Mouse (Mus musculus) thymus, postnatal 36 days (tissue): ENCODE measurements at regions not wholly inside any gene's neighbourhood (a gene's known extent, or its start where the extent isn't known, plus 50 kb on each side); places are given as distances from the start of the nearest gene placed in this dataset.

ENCODE experiments used
- DNase-seq, 2 experiments: peaks; one replicate each; pipeline ENCODE4 v3.0.0; 2022; ENCODE audit warnings: mixed read lengths in 2 of 2

GRCm38 (mm10) chr4:47534959-47535358 lies 60.5 kb downstream of the Sec61b start:
- DNase-seq, result no peak

- DNase-seq, result no peak
These were observed 93.2 kb downstream of the Sec61b start for GRCm38 (mm10) chr4:47567694-47568093.

GRCm38 (mm10) chr4:47570846-47571245 lies 96.4 kb downstream of the Sec61b start:
- DNase-seq, result no peak

GRCm38 (mm10) chr4:47576011-47576410 lies 101.6 kb downstream of the Sec61b start:
- no peak for DNase-seq

GRCm38 (mm10) chr4:47577490-47577889 lies 103.0 kb downstream of the Sec61b start:
- no peak for DNase-seq

DNA sequence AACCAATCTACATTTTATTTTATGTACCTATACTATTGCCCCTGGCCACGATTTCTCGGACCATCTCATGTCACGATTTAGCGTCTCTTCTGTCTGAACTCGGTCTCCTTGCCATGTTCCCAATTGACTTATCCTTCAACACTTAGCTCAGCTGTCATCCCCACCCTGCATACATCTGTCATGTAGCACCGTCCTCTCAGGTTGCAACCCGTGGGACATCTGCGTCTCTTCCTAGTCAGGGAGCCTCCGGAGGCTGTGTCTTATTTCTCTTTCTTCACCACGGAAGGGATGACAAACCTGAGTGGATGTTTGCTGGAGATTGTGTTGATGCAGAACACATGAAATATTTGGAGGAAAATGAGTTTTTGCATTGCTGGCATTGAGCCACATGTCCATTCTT lies 104.2 kb downstream of the Sec61b start:
- no peak for DNase-seq

DNA sequence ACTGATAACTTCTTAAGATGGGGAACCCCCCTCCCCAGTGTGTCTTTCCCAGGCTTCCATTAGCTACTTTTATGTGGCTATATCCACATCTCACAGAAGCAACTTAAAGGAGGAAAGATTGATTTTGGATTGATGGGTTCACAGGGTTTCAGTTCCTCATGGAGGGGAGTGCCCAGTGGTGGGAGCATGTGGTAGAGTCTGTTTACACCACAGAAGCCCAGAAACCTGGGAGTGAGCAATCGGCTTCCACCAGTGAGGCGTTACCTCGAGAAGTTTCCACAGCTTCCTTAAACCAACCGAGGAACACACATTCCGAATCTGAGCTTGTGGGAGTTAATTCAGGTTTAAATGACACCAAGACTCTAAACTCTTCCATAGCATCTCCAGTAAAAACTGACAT lies 106.1 kb downstream of the Sec61b start:
- no peak for DNase-seq

- no peak for DNase-seq
These were observed 112.8 kb downstream of the Sec61b start for GRCm38 (mm10) chr4:47587256-47587655.

DNA sequence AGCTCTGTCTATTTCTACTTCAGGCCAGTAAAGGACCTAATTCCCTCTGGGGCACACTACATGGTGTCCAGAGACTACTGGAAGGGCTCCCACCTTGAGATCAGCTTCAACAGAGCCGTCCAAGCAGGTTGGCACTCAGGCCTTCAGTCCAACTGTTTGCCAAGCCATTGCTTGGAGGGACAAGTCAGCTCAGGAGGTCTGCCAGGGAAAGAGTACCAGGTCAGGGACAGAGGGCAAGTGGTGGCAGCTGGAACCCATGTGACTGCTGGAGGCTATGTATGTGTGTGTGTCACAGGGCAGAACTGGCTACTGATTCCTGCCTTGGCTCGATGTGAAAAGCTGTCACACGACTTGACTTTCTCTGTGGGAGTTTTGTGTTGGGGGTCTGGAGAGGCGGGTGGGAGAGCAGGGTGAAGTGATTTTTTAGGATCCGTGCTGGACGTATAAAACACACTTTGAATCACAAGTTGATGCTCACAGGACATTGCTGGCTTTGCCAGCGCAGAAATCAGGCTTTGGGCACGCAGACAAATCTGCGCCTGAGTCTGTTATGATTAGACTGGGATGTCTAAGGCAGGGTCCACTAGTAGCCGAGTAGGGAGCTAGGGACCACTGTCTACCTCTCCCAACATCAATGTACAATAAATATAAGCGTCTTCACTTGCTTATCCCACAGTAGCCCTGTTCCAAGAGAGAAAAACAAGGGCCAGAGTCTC lies 118.0 kb downstream of the Sec61b start:
- no peak for DNase-seq

- no peak for DNase-seq
These were observed 118.7 kb downstream of the Sec61b start for GRCm38 (mm10) chr4:47593155-47593554.

DNA sequence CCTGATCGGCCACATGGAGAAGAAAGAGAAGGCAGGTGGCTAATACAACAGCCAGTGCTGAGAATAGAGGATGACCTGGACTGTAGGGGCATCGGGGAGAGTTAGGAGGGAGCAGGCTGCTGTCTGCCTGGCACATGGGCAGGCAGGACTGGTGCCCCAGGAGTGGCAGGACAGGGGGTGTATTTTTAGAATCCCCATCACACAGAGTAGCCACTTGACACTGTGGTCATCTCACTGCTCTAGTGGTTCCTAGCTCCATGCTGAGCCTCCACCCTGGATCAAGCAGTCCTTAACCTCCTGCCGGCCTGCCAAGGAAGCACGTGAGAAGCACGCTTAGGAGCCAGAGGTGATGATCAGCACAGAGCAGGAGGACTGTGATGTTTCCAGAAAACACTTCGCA lies 119.7 kb downstream of the Sec61b start:
- no peak for DNase-seq

DNA sequence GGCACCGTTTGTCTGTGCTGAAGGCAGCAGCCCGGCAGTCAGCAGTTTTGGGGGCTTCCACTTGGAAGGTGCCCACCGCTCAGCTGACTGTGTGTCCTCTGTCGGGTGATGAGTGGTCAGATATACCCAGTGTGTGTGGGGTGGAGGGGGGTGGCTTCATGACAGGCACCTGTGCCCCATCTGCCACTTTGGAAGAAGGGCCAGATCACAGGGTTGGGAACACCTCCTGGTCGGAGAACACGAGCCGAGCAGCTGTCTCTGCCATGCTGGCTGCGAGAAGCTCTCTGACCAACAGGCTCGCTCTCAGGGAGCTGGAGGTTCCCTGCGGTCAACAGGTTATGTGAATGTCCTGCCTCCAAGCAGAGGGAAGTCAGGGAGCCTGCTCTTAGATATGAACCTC lies 121.4 kb downstream of the Sec61b start:
- no peak for DNase-seq

GRCm38 (mm10) chr4:47597586-47597985 lies 123.1 kb downstream of the Sec61b start:
- DNase-seq, result no peak

DNA sequence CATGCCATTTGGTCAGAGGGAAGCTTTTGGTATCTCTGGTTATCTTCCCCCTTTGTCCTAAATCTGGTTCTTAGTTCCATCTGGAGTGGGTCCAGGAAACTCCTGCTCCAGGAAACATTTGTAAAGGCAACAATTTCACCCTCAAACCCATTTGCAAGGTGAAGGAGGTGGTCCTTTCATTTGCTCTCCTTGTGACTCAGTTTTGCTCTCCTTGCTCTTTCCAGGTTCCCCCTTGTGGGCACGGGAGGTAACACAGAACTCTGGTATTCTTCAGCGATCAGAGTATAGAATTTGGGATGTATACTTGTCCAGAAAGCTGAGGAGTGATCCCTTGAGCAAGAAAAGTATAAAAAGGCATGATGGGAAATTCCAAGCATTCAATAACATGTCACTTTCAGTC lies 123.8 kb downstream of the Sec61b start:
- peak; percentile 22 to 26 for DNase-seq

GRCm38 (mm10) chr4:47601301-47602070 lies 127.0 kb downstream of the Sec61b start:
- DNase-seq, result no peak

DNA sequence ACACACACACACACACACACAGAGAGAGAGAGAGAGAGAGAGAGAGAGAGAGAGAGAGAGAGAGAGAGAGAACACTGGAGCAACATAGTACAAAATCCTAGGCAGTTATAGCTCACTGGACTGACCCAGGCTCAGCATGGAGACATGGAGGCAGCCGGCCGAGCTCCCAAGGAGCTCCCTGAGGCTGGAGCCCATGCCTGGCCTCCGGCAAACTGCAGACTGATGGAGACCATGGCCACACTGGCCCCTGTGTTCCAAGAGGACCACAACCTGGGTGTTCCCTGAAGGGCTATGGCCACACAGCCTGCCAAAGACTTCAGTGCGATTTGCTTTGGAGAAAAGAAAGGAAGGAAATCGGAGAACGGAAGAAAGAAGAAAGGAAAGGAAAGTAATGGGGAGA lies 128.9 kb downstream of the Sec61b start:
- DNase-seq, result no peak

DNA sequence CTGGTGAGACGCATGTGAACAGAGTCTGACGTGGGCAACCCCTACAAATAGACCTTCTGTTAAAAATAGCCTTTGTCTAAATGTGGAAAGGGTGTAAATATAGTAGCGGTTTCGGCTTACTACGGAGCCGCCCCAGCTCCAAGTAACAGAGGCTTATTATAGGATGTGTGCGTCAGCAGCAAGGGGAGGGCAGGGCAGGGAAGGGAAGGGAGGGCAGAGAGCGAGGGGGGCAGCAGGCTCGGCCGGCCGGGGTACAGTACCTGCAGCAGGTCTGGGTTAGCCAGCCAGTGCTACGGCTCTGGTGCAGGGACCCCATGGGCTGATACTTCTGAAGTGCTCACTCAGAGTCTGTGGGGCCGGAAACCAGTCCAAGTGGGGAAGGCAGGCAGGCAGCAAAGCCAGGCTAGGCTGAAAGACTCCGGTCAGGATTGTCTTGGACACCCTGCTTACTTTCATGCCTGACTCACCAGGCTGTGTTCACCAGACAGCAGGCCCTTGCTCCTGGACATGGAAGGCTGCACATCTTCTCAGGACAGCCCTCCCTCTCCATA lies 129.5 kb downstream of the Sec61b start:
- peak in 1 of 2 experiments; percentile 8 for DNase-seq

GRCm38 (mm10) chr4:47605676-47606075 lies 131.2 kb downstream of the Sec61b start:
- DNase-seq, result no peak

GRCm38 (mm10) chr4:47608673-47609072 lies 134.2 kb downstream of the Sec61b start:
- DNase-seq, result no peak

DNA sequence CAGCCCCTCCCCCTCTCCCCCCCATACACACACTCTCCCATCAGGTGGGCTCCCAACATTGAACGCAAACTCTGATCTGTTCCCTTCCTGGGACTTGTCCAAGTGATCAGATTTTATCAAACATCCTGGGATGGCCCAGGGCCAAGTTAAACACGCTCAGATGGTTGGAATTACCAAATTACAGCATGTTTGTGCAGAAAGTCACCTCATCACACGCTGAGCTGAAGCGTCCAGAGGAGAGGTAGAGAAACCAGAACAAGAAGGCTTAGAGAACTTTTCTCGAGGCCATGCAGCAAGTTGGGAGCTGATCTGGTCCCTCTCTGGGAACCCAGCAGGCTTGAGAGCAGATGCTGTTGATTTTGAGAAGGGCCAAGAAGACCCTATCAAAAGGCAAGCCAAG lies 136.5 kb downstream of the Sec61b start:
- no peak for DNase-seq

DNA sequence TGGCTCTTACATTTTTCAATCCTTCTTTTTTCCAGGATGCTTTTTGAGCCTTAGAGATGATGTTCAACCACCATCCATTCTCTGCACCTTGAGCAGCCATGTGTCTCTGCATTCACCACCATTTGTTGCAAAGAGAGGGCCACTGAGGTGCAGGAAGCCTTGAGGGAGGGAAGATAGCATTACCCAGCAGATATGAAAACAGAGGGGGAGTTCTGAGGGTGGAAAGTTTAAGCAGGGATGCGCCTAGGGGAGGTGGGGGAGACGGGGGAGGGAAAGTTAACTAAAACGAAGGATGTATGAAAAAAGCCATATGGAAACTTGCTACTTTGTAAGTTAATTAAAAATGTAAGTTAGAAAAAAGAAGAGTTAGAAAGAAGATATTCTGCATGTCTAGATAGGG lies 142.1 kb downstream of the Sec61b start:
- no peak for DNase-seq

GRCm38 (mm10) chr4:47620700-47621099 lies 146.2 kb downstream of the Sec61b start:
- DNase-seq, result no peak

- no peak for DNase-seq
These were observed 148.6 kb downstream of the Sec61b start for GRCm38 (mm10) chr4:47622851-47623743.
